Mouse (Mus musculus) layer of hippocampus, adult 11-12 months (tissue): ENCODE results near the gene Eif2s3y.

Source experiments
- DNase-seq: peaks from one replicate; pipeline ENCODE4 v3.0.0; 2022; ENCODE audit warnings: low spot score

Gene Eif2s3y

GRCm38 (mm10) chrY:1009882-1010751, at the start of gene Eif2s3y:
Gene Eif2s3y, plus strand, starts transcription at chrY:1010543.
- DNase-seq = peak; percentile 74
